Mouse (Mus musculus) urinary bladder, postnatal 36 days (tissue): ENCODE results near the gene Vmn2r55.
"Not testable (repeated sequence)": the region's sequence is repeated elsewhere in the genome, so short reads cannot be mapped to it uniquely, and the experiment has no call there.

Source experiments
- DNase-seq, 2 experiments: peaks; one replicate each; pipeline ENCODE4 v3.0.0; 2022; ENCODE audit warnings: low spot score in 2 of 2, mixed read lengths in 1 of 2

Gene Vmn2r55

DNA sequence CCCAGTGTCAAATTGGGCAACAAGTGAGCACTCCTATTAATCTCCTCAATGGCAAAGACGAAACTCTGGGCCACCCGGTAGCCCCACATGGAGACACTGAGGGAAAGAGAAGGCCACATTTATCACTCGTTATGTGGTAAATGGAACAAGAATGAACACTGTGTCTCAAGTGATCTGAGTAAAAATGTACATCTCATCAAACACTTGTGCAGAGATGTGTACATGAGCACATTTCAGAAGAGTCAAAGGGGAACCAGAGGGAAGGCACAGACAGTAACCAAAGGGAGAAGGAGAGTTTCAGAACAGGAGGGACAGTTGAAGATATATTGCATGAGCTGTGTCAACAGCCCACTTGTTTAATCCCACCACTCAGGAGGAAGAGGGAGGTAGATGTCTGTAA is at the start of gene Vmn2r55:
TSS of gene Vmn2r55 (minus strand) at position 101 of the 400 bp plus-strand sequence.
- not testable (repeated sequence) for DNase-seq

DNA sequence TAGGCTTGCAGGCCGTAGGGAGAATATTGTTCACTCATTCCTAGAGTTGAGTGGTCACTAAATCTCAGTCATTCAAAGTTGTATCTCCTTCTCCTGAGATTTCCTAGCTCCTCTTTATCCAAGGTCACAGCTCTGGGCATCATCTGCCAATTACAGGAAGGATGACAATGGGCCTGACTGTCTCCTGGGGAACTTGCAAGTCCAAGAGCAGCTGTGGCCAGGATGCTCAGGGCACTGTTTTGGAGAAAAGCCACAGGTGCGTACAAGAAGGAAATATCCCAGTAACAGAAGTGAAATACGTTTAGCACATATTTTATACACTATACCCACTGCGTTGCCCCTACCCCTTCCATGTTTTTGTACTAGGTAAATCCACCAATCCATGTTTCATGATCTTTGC is 44.6 kb downstream of the Vmn2r55 start, which contains the start of gene Vmn2r54:
TSS of gene Vmn2r54 (minus strand) at position 101 of the 400 bp plus-strand sequence.
- DNase-seq = not testable (repeated sequence)

DNA sequence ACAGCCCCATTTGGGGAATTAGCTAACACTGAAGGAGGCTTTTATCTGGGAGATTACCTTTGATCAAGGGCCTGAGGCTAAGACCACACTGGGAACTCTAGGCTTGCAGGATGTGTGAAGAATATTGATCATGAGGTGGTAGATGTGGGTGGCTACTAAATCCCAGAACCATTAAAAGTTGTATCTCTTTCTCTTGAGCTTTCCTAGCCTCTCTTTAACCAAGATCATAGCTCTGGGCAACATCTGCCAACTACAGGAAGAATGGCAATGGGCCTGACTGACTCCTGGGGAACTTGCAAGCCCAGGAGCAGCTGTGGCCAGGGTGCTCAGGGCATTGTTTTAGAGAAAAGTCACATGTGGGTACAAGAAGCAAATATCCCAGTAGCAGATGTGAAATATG is 76.1 kb downstream of the Vmn2r55 start, which contains the start of gene Vmn2r53:
TSS of gene Vmn2r53 (minus strand) at position 101 of the 400 bp plus-strand sequence.
- DNase-seq = no peak
